Mouse (Mus musculus) cortical plate, adult 2 months (tissue): ENCODE data around the gene Gfy.

Experiments used
- CTCF ChIP-seq: fragments of 200-500 bp; IDR thresholded peaks from 2 replicates; pipeline ENCODE4 v1.5.1; 2011; ENCODE audit warnings: mild to moderate bottlenecking, control low read depth, low read length; ENCODE audit not compliant: insufficient read depth; ENCODE audit errors: extremely low read depth
- POLR2A ChIP-seq: fragments of 200-500 bp; IDR thresholded peaks from 2 replicates; pipeline ENCODE4 v1.6.1; 2011; ENCODE audit warnings: mild to moderate bottlenecking, low read length, control low read depth; ENCODE audit not compliant: insufficient read depth; ENCODE audit errors: extremely low read depth

DNA sequence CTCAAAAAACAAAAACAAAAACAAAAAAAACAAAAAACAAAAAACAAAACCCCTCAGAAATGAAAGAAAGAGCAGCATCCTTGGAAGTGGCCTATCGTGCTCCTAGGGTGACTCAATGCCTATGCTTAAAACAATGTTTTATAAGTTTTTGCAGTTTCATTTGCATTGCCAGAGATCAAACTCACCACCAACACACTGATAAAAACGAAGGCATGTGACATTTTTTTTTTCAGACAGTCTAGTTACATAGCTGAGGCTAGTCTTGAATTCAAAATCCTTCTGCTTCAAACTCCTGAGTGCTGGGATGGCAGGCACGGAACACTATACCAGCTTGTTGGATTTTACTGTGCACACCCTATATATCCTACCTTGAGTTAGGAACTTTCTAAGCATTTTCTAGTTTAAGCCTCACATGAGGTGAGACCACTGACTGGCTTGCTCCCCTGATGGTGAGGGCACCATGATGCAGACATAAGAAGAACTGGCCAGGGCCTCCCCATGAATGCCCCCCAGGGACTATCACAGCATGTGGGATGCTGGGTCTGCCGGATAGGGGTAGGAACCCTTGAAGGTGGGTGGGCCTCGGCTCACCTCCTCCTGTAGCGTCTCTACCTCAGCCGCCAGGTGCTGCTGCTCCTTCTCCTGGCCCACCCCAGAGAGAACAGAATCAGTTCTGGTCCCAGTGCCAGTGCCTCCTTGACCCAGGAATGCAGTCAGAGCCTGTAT, 13.4 kb upstream of the Gfy start:
- TF ChIP-seq CTCF = no peak
- no peak for TF ChIP-seq POLR2A
